ENCODE assay signal across 27 mouse cellular contexts in the genomic region with DNA sequence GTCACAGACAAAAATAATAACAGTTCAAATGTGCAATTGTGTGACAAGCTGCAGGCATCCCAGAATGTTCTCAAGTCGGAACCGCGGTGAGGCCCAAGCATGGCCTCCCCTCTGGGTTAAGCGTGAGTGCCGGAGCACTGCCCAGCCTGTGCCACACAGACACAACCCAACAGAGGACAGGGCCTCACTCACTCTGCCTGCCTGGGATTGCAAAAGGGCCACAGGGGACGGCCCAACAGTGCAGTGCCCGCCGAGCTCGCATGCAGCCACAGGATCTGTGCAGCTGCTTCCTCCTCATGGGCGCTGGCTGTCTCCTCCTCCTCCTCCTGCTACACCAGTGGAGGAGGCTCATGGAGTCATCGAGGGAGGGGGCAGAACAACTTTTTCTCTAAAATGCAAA.
DNase-seq lines count a peak whose midpoint lies in the region; ATAC-seq lines count a peak whose summit lies in the region.
"Had no signal": no experiment of that assay in that cellular context is flagged by ENCODE, and none has a peak within 500 bp of the region (broad histone marks: within the 10 kb centered on the region; RNA-seq: fewer than 3 reads in every experiment).

No protein-coding gene starts in this region.

- DNase-seq in adrenal gland, postnatal 10 days = peak; percentile 19
- DNase-seq in adrenal gland, adult 2 months = no peak
- DNase-seq in lung, postnatal 36 days = no peak
- peak; percentile 24 for DNase-seq in urinary bladder, postnatal 14 days (ENCODE audit: low spot score)
- no peak for DNase-seq in urinary bladder, adult 2 months (ENCODE audit: low spot score)
- DNase-seq in layer of hippocampus, adult 9-10 months (ENCODE audit: low spot score) = no peak
- DNase-seq in kidney, postnatal 25 days = no peak
- DNase-seq: adrenal gland, postnatal 14 days; cerebellum, adult 11 months; cerebellum, adult 2 months; cerebellum, adult 9-11 months; cerebellum, postnatal 25 days; forebrain, postnatal 0 days; gastrocnemius, adult 2 months; gastrocnemius, postnatal 14 days; heart, adult 18-20 months; heart, postnatal 10 days; heart, postnatal 36 days had no signal

- H3K27me3 ChIP-seq in lung, embryonic 16.5 days (ENCODE audit: control insufficient read depth, insufficient read depth, low read depth, low read length) = no peaks in the 10 kb centered on the region
- H3K27me3 ChIP-seq: embryonic facial prominence, embryonic 12.5 days; embryonic facial prominence, embryonic 15.5 days; heart, embryonic 12.5 days; heart, embryonic 15.5 days; hindbrain, embryonic 13.5 days had no signal

- peak; percentile 24 for ATAC-seq in lung, embryonic 16.5 days (ENCODE audit: low read depth)
- ATAC-seq: activated CD4-positive, CD25-positive, alpha-beta regulatory T cell, adult 4 months; forebrain, embryonic 14.5 days; forebrain, postnatal 0 days had no signal

- no peak overlapping the region for H3K4me2 ChIP-seq in lung, embryonic 16.5 days (ENCODE audit: low read depth, low read length)
- H3K4me2 ChIP-seq: embryonic facial prominence, embryonic 12.5 days; embryonic facial prominence, embryonic 15.5 days; heart, embryonic 12.5 days; heart, embryonic 15.5 days; hindbrain, embryonic 13.5 days had no signal

- no peaks in the 10 kb centered on the region; the same call in 1 of the 2 replicates for H3K9me3 ChIP-seq in lung, embryonic 16.5 days (ENCODE audit: control insufficient read depth, low read length)
- H3K9me3 ChIP-seq: embryonic facial prominence, embryonic 12.5 days; embryonic facial prominence, embryonic 15.5 days; heart, embryonic 12.5 days; heart, embryonic 15.5 days; hindbrain, embryonic 10.5 days; hindbrain, embryonic 13.5 days had no signal

- no peaks in the 10 kb centered on the region for H3K4me1 ChIP-seq in lung, embryonic 16.5 days (replicated peaks; ENCODE audit: control insufficient read depth, insufficient read depth, low read length)
- H3K4me1 ChIP-seq: heart, embryonic 15.5 days had no signal

- peaks cover 5% of the 10 kb centered on the region for H3K36me3 ChIP-seq in lung, embryonic 16.5 days (ENCODE audit: control insufficient read depth, insufficient read depth, low read length)

- no peak overlapping the region for H3K9ac ChIP-seq in lung, embryonic 16.5 days (ENCODE audit: low read length)
- H3K9ac ChIP-seq: embryonic facial prominence, embryonic 12.5 days; embryonic facial prominence, embryonic 15.5 days; forebrain, postnatal 0 days; heart, embryonic 12.5 days; heart, embryonic 15.5 days; hindbrain, embryonic 13.5 days had no signal

- H3K27ac ChIP-seq in lung, embryonic 16.5 days (ENCODE audit: low read length) = no peak overlapping the region
- H3K27ac ChIP-seq: embryonic facial prominence, embryonic 12.5 days; embryonic facial prominence, embryonic 15.5 days; gastrocnemius, adult 2 months; heart, embryonic 15.5 days; hindbrain, embryonic 10.5 days; hindbrain, embryonic 13.5 days had no signal

- WGBS in lung, embryonic 16.5 days = 62% methylated on average over 11 of the region's 11 CpGs

- no peak overlapping the region for H3K4me3 ChIP-seq in lung, embryonic 16.5 days (ENCODE audit: low read length)
- H3K4me3 ChIP-seq: embryonic facial prominence, embryonic 12.5 days; embryonic facial prominence, embryonic 15.5 days; gastrocnemius, adult 2 months; heart, embryonic 12.5 days; heart, embryonic 15.5 days; hindbrain, embryonic 10.5 days; hindbrain, embryonic 13.5 days had no signal

Comparison
In these comparisons a context has a peak if more than half of its experiments do, and no peak if none do; other contexts are left out.
1. DNase-seq: peak in adrenal gland, postnatal 10 days (single experiment) and urinary bladder, postnatal 14 days (single experiment); none in adrenal gland, adult 2 months (single experiment), lung, postnatal 36 days (single experiment), urinary bladder, adult 2 months (single experiment), layer of hippocampus, adult 9-10 months (single experiment) and kidney, postnatal 25 days (0 of 2).